Mouse (Mus musculus) lung, embryonic 14.5 days (tissue): ENCODE data around the gene Ascc1. TPM values are rescaled to one million over a fixed set of nuclear protein-coding genes. Genes with fewer than 3 reads are reported as not detected.

Source experiments
- ATAC-seq: fragments of 200-750 bp; cut with Nextera tagmentation; 2 replicates; pipeline ENCODE4 v1.8.0; 2017; ENCODE audit warnings: mild to moderate bottlenecking, moderate TSS enrichment, moderate library complexity; ENCODE audit not compliant: insufficient read depth
- DNase-seq: peaks from one replicate; pipeline ENCODE4 v3.0.0-alpha.2; 2015
- H3K27ac ChIP-seq: fragments of 300-500 bp; sonication (generic); 2 replicates; pipeline ENCODE4 v1.5.1; 2014; ENCODE audit warnings: low read depth, mild to moderate bottlenecking, moderate library complexity
- H3K27me3 ChIP-seq: fragments of 300-500 bp; sonication (generic); 2 replicates; pipeline ENCODE4 v1.6.1; 2014; ENCODE audit warnings: low read length, control low read depth; ENCODE audit not compliant: insufficient read depth
- H3K36me3 ChIP-seq: fragments of 300-500 bp; sonication (generic); 2 replicates; pipeline ENCODE4 v1.6.1; 2014; ENCODE audit warnings: control low read depth; ENCODE audit not compliant: insufficient read depth
- H3K4me1 ChIP-seq: fragments of 300-500 bp; sonication (generic); 2 replicates; pipeline ENCODE4 v1.6.1; 2014; ENCODE audit warnings: antibody characterized with exemption, control low read depth; ENCODE audit not compliant: insufficient read depth
- H3K4me2 ChIP-seq: fragments of 300-500 bp; sonication (generic); 2 replicates; pipeline ENCODE4 v1.6.1; 2014; ENCODE audit warnings: mild to moderate bottlenecking
- H3K4me3 ChIP-seq: fragments of 300-500 bp; sonication (generic); 2 replicates; pipeline ENCODE4 v1.5.1; 2014; ENCODE audit warnings: low read depth, low read length
- H3K9ac ChIP-seq: fragments of 300-500 bp; sonication (generic); 2 replicates; pipeline ENCODE4 v1.6.1; 2014
- H3K9me3 ChIP-seq: fragments of 300-500 bp; sonication (generic); 2 replicates; pipeline ENCODE4 v1.6.1; 2016; ENCODE audit warnings: low read depth, low read length, control low read depth
- CTCF ChIP-seq: IDR thresholded peaks from 2 replicates; pipeline ENCODE4 v1.5.1; 2016; ENCODE audit warnings: antibody characterized with exemption, low read depth
- WGBS: fragments of 180-500 bp; shearing (Covaris S2); extraction: QIAGEN DNeasy Blood & Tissue Kit; methylation state at CpG from one replicate; pipeline ENCODE4 v1.1.7; 2014; 5-methylcytosine and 5-hydroxymethylcytosine counted together
- polyA plus RNA-seq: library from polyadenylated mRNA; unstranded; fragments of >200 nt; fragmentation: Nextera tagmentation; extraction: Ambion mirVana; gene quantifications from 2 replicates; pipeline ENCODE4 v1.2.1, GENCODE M21; 2014

Ascc1 gene
- polyA plus RNA-seq, 1 experiment from 2014 or later, result 34.7 TPM

- Histone ChIP-seq H3K36me3 (no peaks in the 10 kb centered on the region), H3K9ac (no peak overlapping the region), H3K27me3 (no peaks in the 10 kb centered on the region), H3K9me3 (no peaks in the 10 kb centered on the region), H3K4me1 (peaks cover 5% of the 10 kb centered on the region), H3K27ac (no peak overlapping the region), H3K4me2 (no peak overlapping the region), H3K4me3 (no peak overlapping the region)
- TF ChIP-seq CTCF, result no peak
- WGBS, result 58% methylated on average over 7 of the region's 7 CpGs
- ATAC-seq (no peak), DNase-seq (peak; percentile 19)
These were observed 26.4 kb downstream of the Ascc1 start for GRCm38 (mm10) chr10:60028979-60029378.

- 92% methylated on average over 4 of the region's 4 CpGs for WGBS
- H3K36me3 ChIP-seq, result no peaks in the 10 kb centered on the region
- no peak for ATAC-seq
- H3K27me3 ChIP-seq, result no peaks in the 10 kb centered on the region
- no peak overlapping the region for H3K27ac ChIP-seq
- TF ChIP-seq CTCF, result no peak
- H3K4me1 ChIP-seq, result peaks cover 5% of the 10 kb centered on the region
- H3K9ac ChIP-seq, result no peak overlapping the region
- no peak overlapping the region for H3K4me2 ChIP-seq
- H3K9me3 ChIP-seq, result no peaks in the 10 kb centered on the region
- no peak overlapping the region for H3K4me3 ChIP-seq
- no peak for DNase-seq
These were observed 26.8 kb downstream of the Ascc1 start for GRCm38 (mm10) chr10:60029387-60029786.

- DNase-seq, result no peak
- Histone ChIP-seq H3K27me3 (no peaks in the 10 kb centered on the region), H3K4me2 (no peak overlapping the region), H3K4me3 (no peak overlapping the region), H3K4me1 (peaks cover 5% of the 10 kb centered on the region), H3K9me3 (no peaks in the 10 kb centered on the region), H3K27ac (no peak overlapping the region), H3K36me3 (no peaks in the 10 kb centered on the region), H3K9ac (no peak overlapping the region)
- WGBS, result 75% methylated on average over 8 of the region's 8 CpGs
- TF ChIP-seq CTCF, result no peak
- no peak for ATAC-seq
These were observed 29.0 kb downstream of the Ascc1 start for GRCm38 (mm10) chr10:60031562-60031961.

- ATAC-seq (no peak), DNase-seq (no peak)
These were observed 29.4 kb downstream of the Ascc1 start for GRCm38 (mm10) chr10:60031985-60032384.

GRCm38 (mm10) chr10:60032622-60033021, 30.0 kb downstream of the Ascc1 start:
- Histone ChIP-seq H3K27ac (no peak overlapping the region), H3K9ac (no peak overlapping the region), H3K4me3 (no peak overlapping the region), H3K4me2 (no peak overlapping the region), H3K27me3 (no peaks in the 10 kb centered on the region), H3K9me3 (no peaks in the 10 kb centered on the region), H3K36me3 (no peaks in the 10 kb centered on the region), H3K4me1 (peaks cover 5% of the 10 kb centered on the region)
- DNase-seq, result peak; percentile 15
- no peak for TF ChIP-seq CTCF
- ATAC-seq, result peak; percentile 21; the same call in 1 of the 2 replicates
- WGBS, result 44% methylated on average over 2 of the region's 2 CpGs

More at GRCm38 (mm10) chr10:60031985-60032384, 29.4 kb downstream of the Ascc1 start:
- H3K9me3 ChIP-seq, result no peaks in the 10 kb centered on the region
- H3K4me1 ChIP-seq, result peaks cover 5% of the 10 kb centered on the region
- H3K27ac ChIP-seq, result no peak overlapping the region
- H3K36me3 ChIP-seq, result no peaks in the 10 kb centered on the region
- TF ChIP-seq CTCF, result no peak
- no peak overlapping the region for H3K4me3 ChIP-seq
- no peaks in the 10 kb centered on the region for H3K27me3 ChIP-seq
- WGBS, result 59% methylated on average over 2 of the region's 2 CpGs
- H3K4me2 ChIP-seq, result no peak overlapping the region
- no peak overlapping the region for H3K9ac ChIP-seq

- H3K4me3 ChIP-seq, result no peak overlapping the region
- ATAC-seq, result peak; percentile 62
- 18% methylated on average over 5 of the region's 5 CpGs for WGBS
- H3K27ac ChIP-seq, result peak overlapping the region; percentile 52
- no peaks in the 10 kb centered on the region for H3K27me3 ChIP-seq
- no peak overlapping the region for H3K4me2 ChIP-seq
- DNase-seq, result peak; percentile 68
- H3K9me3 ChIP-seq, result no peaks in the 10 kb centered on the region
- no peaks in the 10 kb centered on the region for H3K36me3 ChIP-seq
- TF ChIP-seq CTCF, result no peak
- no peak overlapping the region for H3K9ac ChIP-seq
- peaks cover 5% of the 10 kb centered on the region for H3K4me1 ChIP-seq
These were observed 30.5 kb downstream of the Ascc1 start for GRCm38 (mm10) chr10:60033064-60033463.

- ATAC-seq (no peak), DNase-seq (no peak)
- TF ChIP-seq CTCF, result no peak
- no peaks in the 10 kb centered on the region for H3K27me3 ChIP-seq
- no peak overlapping the region for H3K4me2 ChIP-seq
- no peak overlapping the region for H3K9ac ChIP-seq
- H3K9me3 ChIP-seq, result no peaks in the 10 kb centered on the region
- no peaks in the 10 kb centered on the region for H3K36me3 ChIP-seq
- H3K4me1 ChIP-seq, result peaks cover 5% of the 10 kb centered on the region
- no peak overlapping the region for H3K27ac ChIP-seq
- 71% methylated on average over 3 of the region's 3 CpGs for WGBS
- no peak overlapping the region for H3K4me3 ChIP-seq
These were observed 32.0 kb downstream of the Ascc1 start for GRCm38 (mm10) chr10:60034621-60035020.

- no peak overlapping the region for H3K4me3 ChIP-seq
- no peak for TF ChIP-seq CTCF
- no peaks in the 10 kb centered on the region for H3K36me3 ChIP-seq
- peaks cover 5% of the 10 kb centered on the region for H3K4me1 ChIP-seq
- ATAC-seq, result no peak
- H3K27ac ChIP-seq, result no peak overlapping the region
- H3K4me2 ChIP-seq, result no peak overlapping the region
- H3K27me3 ChIP-seq, result no peaks in the 10 kb centered on the region
- no peaks in the 10 kb centered on the region for H3K9me3 ChIP-seq
- no peak overlapping the region for H3K9ac ChIP-seq
- WGBS, result 42% methylated on average over 4 of the region's 4 CpGs
- DNase-seq, result no peak
These were observed 33.1 kb downstream of the Ascc1 start for GRCm38 (mm10) chr10:60035744-60036143.
